Mouse (Mus musculus) lung, postnatal 14 days (tissue): ENCODE measurements around the gene Ccnd1.
A peak's percentile ranks its signal among the peaks of the same experiment; 100 is the strongest.

Experiments
- DNase-seq: peaks from one replicate; pipeline ENCODE4 v3.0.0; 2021

Gene Ccnd1

DNA sequence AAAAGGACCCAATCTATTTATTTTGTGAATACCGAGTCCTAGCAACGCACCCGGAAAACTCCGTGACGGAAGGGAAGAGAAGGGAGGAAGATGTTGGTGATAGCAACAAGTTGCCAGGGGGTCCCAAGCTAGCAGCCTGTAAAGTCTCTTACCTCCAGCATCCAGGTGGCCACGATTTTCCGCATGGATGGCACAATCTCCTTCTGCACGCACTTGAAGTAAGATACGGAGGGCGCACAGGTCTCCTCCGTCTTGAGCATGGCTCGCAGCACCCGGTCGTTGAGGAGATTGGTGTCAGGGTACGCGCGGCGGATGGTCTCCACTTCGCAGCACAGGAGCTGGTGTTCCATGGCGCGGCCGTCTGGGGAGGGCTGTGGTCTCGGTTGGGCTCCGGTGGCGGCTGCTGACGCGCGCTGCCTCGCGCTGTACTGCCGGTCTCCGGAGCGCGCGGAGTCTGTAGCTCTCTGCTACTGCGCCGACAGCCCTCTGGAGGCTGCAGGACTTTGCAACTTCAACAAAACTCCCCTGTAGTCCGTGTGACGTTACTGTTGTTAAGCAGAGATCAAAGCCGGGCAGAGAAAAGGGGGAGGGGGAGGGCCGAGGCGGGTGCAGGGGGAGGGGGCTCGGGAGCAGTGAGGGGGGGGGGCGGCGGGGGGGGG, at the start of gene Ccnd1:
TSS of gene Ccnd1 (minus strand) at position 582 of the 659 bp plus-strand sequence.
- peak; percentile 71 for DNase-seq

DNA sequence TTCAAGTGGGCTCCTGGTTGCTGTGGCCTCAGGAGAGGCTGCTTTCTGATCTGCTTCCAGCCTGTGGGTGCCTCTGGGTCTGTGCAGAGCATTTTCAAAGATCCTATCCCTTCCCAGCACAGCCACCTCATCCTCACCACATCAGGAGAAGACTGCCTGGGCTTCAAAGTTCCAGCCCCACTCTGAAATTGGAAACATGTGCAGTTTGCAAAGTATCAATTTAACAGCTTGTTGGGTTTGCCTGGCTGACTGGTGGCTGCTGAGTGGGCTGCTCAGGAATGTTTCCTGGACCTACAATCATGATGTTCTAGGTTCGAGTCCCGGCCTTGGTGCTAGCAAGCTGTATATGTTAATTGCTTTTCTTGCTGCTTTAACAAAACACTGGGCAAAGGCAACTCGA, 49.1 kb upstream of the Ccnd1 start:
- DNase-seq = no peak

DNA sequence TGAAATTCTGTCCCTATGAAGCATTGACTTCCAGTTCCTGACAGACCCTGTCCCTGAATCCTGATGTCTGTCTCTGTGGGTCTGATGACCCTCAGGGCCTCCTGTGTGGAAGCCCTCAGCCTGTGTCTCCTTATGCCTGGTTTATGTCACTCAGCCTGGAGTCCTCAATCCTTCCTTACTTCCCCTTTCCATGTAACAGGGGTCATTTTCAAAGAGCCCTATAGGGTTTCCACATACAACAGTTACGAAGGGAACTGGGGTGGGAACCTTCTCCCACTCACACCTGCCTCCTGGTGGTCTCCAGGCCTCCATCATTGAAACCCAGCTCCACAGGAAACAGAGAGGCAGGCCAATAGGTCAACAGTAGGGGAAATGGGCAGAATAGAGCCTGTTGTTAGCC, 45.4 kb upstream of the Ccnd1 start:
- DNase-seq = no peak

DNA sequence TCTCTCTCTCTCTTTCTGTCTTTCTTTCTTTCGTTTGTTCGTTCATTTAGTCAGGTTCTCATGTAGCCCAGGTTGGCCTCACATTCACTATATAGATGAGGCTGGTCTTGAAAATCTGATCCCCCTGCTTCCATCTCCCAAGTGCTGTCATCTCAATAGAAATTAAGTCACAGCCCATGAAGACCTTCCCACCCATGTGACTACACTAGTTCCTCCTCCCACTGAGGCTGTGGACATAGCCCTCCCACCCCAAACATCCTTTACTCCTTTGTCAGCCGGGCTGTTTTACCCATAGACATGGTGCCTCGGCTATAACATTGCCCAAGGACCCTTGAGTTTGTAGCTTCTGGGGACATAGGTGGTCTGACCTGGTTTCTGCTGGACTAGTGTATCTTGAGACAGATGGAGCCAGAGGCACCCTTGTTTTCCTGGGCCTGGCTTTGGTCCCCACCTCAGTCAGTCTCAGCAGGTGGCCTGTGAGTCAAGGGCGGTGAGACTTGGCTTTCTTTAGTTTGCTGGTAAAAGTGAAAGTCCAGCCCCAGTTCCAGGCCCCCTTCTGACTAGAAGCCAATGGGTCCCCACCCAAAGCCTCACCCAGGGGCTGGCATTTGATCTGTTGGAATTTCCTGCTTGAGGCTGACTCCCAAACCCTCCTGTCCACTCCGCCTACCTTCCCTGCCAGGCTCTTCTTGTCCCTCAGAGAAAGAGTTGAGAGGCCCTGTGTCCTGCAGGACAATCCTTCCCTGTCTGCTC, 42.8 kb upstream of the Ccnd1 start:
- DNase-seq = peak; percentile 9

DNA sequence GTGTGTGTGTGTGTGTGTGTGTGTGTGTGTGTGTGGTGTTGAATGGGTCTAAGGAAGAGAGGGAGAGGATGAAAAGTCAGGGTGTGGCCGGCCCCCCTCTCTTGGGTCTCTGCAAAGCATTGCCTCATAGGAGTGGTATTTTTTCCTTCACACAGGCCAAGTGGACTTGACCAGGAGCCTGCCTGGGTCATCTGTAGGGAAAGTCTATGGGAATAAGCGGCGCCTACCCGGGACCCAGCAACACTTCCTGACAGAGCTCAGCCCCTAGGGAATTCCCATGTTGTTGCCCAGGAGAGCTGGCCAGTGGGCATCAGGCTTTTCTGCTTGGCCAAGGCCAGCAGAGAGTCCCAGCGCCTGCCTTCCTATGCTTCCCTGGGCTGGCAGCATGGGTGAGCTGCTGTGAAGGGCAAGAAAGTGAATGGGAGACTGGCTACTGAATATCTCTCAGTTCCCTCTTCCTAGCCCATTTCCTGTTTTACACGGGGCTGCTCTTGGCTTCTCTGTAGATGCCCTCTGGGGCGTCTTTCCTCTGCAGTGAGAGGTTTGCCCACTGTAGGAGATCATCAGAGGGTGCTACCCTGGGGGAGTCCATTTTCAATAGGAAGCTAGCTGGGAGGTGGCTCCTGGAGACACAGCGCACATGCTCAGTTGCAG, 41.8 kb upstream of the Ccnd1 start:
- DNase-seq = peak; percentile 16

DNA sequence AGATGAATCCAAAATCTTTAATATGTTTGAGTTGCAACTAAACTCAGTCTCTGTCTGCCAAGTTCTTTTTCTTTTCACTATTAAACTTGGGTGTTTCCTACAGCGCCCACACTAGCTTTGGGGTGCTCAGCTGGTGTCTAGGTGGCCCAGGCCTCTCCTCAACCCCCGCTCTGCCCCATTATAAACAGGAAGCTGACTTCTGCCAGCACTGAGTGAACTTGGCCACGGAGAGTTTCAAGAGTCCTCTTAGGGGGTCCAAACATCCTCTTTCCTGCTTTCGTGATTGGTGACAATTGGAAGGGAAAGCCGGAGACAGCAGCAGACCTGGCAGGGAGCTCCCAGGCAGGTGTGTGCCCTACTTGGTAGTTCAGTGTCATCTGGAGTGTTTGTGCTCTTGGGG, 40.1 kb upstream of the Ccnd1 start:
- DNase-seq = peak; percentile 40

DNA sequence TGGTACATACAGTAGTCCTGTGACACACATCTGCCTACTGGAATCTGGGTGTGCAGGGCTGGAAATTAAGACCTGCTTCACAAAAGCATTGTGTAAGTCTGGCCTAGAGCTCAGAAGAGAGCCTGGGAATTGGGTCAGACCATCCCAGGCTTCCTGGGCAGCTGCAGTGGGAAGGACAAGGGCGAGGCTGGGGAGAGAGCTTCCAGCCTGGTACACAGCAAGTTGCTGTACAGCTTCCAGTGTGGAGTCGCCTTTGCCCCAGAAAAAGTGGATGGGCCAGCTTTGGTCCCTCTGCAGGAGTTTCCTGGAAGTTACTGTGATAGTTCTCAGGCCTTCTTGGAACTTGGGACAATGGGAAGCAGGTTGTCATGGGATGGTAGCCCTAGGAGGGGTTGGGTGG, 37.4 kb upstream of the Ccnd1 start:
- DNase-seq = no peak

DNA sequence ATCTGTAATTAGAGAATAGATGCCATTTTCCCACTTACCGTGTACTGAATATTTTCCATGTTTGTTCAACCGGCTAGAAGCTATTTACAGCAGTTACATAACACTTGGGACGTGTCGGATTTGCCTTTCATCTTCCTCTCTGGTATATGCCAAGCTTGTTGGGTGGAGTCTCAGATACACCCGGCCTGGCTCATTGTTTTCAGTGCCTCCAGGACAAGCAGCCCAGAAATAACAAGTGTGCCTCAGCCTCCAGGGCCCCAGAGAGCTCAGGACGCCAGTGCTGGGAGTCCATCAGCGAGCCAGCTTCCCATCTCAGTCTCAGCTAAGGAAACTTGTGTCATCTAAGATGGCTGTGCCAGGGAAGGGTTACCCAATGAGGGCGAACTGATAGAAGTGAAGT, 33.7 kb upstream of the Ccnd1 start:
- peak; percentile 32 for DNase-seq

DNA sequence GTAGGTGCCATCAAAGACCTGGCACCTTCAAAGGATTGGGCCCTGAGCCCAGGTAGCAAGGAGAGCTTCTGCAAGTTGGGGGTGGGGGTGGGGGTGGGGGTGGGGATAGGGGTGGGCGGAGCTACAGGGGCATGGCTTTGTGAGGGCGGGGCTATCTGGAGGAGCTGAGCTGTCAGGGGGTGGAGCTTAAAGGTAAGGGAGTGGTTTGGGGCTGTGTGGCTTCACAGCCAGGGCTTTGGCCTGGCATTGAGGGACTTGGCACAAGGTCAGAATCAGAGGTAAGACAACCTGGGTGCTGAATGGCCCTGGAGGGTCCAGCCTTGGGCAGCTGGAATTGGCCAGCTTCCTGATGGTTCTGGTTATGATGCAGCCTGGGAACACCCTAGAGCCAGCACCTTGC, 32.0 kb upstream of the Ccnd1 start:
- no peak for DNase-seq

DNA sequence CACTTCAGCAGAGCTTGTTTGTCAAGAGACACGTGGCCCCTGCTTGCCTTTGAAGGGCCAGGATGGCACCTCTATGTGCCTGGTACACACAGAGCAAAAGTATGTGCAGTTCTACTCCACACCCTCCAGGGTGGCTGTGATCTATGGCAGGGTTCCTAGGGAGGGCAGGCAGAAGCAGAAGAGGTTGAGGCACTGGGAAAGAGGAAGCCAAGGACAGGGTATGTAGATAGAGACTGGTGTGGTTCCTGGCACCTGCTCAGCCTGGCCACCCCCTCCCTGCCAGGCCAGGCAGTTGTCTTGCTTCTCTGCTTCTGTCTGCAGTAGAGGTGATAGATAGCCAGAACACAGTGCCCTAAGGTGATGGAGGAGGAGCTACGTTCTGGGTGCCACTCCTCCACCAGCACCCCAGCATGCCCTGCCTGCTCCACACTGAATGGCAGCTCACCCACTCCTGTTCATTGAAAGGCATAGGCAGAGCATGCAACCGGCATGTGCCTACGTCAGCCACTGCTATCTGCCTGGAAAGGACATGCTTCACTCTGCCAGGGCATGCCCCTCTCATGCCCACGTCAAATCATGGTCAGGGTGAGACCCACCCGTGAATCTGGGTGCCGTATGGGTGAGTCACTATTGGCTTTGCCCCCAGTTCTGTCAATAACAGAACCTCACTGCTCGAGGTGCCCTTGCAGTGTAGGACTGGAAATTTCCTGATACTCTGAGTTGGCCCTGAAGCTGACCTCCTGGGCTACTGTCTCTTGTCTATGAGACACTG, 31.5 kb upstream of the Ccnd1 start:
- DNase-seq = no peak

DNA sequence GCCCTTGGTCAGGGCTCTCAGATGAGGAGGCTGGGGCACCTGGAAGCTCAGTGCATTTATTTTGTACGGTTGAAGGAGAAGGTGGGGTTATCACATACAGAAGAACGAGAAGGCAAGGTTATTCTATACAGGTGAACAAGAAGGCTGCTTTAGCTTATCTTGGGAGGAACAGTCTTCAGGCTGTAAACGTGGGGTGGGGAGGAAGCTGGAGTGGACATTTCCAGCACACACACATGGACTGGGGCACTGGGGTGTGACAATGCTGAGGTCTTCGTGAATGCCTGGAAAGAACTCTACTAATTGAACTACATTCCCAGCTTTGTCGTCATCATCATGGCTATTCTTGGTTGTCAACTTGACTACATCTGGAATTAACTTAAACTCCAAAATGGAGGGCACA, 26.2 kb upstream of the Ccnd1 start:
- no peak for DNase-seq

DNA sequence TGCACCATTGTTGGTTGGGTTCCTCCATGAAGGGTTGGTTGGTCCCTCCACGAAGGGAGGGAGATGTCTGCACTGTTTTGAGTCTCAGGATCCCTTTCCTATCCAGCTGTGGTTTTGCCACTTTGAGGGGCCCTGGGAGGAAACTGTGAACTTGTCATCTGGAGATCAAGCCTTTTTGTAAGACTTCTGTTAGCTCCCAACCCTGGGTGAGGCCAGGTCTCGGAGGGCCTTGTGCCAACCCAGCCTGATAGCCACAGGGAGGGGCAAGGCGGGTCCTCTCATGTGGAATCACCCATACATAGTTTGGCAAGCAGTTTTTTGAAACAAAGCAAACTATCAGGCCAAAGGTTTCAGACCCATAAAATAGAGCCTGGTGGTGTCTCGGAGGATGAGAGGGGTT, 24.6 kb upstream of the Ccnd1 start:
- DNase-seq = no peak

DNA sequence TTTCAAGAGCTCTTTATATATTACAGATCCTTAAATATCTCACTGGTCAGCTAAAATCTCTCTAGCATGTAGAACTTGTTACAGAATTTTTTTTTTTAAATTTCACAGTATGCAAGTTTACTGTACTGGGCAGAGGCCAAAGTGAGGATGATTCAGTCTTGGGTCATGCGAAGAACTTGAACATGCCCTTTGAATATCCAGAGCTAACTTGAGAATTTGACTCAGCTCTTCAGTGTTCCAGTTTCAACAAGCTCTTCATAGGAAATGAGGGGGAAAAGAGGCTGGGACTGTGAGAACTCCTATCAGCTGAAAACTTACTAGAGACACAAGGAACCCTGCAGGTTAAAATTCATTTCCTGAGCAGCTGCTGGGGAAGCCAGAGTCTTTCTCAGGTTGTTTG, 24.2 kb upstream of the Ccnd1 start:
- DNase-seq = no peak

DNA sequence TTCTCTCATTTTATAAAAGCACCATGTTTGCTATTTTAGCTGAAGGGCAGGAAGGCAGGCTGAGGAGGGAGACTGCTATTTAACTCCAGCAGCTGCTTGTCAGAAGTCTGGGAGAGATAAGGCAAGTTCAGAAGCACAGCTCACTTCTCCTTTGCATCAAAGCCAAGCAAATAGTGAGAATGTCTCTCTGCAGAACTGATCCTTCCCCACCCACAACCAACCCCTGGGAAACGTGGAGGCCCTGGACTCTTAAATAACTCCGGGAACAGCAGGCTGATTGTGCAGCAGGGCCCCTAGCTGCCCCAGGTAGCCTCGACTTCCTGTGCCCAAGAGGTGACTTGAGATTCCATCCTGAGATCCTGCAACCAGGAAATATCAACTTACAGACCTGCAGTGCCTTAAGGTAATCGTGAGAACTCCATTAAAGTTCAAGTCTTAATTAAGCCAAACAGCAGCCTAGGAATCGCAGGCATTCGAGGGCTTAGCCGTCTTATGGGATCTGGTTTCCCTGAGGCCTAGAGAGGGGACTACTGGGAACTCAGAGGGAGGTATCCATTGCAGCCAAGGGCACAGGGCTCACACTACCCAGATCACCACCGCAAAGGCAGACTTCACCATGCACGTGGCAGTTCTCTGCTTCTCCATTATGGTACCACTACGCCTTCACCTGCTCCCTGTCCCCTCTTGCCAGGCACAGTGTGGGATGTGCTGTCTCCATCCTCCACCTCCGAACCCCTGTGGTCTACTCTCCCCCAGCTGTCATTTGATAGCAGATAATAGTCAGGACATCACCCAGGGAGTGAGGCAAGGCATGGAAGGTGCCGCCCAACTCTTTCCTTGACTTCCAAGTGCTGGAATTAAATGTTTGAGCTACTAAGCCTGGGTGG, 19.0 kb upstream of the Ccnd1 start:
- DNase-seq = no peak

DNA sequence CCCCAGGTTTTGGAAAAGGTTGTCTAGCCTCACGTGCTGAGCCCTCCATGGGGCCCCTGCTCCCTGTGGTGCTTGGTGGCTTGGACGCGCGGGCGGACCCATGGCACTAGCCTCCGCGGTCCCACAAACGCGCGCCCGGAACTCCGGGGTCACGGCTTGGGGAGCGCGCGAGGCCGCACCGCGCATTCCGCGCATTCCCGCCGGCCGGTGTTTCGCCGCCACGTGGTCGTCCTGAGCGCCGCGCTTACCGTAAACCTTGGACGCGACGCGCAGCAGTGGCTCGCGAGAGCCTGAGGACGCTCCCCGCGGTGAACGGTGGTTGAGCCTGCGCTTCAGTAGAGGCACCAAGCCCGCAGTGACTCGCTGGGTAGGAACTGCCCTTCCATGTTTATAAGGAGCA, 3.5 kb upstream of the Ccnd1 start:
- DNase-seq = peak; percentile 77

DNA sequence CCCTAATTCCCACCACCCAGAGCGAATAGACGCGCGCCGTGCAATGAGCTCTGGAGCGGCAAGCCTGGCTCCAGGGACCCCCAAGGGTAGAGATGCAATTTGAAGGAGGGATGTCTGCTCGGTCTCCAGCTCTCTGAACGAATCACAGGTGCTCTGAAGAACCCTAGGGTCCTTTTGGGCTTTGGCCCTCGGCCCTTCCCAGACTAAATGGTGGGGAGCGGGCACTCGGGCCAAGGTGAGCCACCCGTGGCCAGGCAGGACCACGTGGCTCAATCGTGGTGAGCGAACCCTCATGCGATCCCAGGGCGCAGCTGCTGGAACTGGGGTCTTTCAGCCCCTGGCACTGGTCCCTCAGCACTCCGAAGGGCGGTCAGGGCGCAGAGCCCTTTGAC, 3.0 kb upstream of the Ccnd1 start:
- no peak for DNase-seq

DNA sequence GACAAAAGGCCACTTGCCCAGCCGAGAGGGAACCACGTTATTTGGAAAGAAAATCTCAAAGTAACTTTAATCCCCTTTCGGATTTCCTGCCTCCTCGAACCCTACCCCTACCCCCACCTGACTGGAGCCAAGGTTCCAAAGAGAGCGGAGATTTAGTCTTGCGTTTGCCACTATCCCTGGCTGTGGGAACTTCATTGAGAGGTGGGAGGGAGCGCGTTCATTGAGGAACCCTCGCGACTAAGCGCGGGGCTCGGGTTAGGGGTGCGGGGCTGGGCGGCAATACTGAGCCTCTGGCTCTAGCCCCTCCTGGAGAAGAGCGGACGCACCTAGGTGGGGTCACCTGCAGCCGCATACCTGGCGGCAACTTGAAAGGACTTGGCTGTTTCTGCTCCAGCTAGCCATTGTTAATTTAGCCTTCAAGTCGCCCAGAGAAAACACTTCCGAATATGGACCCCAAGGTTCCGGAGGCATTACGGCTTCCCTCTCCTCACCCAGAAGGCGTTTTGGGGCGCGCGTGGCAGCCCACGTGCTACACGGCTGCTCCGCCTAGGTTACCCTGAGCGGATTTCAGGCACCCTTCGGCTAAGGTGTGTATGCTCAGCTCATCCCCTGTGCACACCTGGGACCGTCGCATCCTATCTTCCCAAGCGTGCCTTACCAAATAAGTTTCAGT, 2.5 kb upstream of the Ccnd1 start:
- peak; percentile 23 for DNase-seq

DNA sequence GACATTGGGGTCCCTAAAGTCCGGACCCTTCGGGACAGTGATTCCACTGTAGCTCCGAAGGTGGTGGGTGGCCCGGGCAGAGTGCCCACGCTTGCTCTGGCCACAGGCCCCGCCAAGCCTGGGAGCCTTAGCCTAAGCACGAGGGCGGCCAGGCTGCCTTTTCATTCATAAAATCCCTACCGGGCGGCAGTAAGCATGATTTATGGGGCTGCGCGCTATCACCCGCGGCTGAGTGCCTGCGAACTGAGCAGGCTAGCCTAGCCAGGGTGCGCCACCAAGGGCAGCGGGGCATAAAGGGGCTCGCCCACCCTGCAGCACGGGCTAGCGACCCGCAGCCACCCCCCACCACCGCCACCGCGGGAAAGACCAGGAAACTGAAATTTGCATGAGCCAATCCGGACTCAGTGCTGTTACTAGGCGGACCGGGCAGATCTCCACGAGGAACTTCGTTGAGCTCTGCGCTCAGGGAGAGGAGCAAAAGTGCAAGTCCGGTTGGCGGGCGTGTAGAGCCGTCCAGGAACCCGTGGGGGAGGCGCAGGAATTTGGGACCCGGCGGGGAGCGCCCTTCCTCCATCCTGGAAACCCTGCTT, 1.6 kb upstream of the Ccnd1 start:
- DNase-seq = peak; percentile 85

DNA sequence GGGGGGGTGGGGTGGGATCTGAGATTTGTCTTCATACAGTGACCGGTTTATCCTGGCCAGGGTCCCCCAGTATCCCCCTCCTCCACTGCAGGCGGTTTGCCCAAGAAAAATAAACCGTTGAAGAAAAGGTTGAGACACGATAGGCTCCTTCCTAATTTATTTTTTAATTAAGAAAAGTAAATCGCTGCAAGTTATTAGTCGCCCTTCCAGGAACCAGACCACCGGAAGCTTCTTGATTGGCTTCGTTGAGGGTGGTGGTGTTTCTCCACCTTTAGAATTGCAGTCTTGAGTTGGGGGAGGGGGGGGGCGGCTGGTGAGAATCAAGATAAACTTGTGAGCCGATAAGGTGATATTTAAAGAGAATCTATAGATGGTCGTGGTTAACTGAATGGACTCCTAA, 860 bp upstream of the Ccnd1 start:
- no peak for DNase-seq

DNA sequence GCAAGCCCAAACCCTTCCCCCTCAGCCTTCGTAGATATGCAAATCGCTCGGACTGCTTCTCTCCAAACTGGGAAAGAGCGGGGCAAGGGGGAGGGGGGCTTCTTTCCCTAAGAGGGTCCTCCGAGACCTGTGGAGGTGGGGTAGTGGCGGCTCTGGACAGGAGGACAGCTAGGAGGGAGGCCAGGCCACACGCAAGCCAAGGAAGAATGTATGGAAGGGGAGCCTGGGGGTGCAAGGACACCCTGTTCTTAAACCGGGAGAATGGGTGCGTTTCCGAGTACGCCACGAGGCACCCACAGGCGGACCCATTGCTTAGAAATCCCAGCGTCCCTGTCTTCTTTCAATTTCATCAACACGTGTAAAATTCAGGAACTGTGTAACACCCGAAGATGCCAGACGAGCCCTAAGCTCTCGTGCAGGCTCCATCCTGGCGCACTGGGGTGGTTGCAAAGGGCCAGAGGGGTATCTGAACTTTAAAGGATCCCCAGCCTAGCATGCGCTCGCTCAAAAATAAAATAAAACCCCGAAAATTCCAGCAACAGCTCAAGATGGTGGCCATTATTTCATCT, 362 bp upstream of the Ccnd1 start:
- DNase-seq = no peak
